Mouse (Mus musculus): Measurements from ENCODE around the gene Iapp.

DNA sequence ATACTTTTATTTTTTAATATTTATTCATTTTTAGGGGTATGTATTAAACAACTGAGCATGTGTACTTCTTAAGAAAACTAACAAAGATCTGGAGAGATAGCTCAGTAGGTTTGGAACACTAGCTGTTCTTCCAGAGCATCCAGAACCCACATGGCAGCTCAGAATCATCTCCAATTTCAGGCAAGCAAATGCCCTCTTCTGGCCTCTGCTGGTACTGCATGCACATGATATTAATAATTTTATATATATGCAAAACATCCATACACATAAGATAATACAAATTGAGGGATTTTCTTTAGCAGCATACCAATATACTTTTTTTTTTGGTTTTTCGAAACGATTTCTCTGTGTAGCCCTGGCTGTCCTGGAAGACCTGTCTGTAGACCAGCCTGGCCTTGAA lies 45.3 kb downstream of the Iapp start:
- TF ChIP-seq POLR2A (IDR thresholded peaks at IDR 0.05; ENCODE audit: control insufficient read depth, extremely low read depth, insufficient read depth, low read length, poor library complexity), result no peak
- TF ChIP-seq CTCF (IDR thresholded peaks at IDR 0.05; ENCODE audit: borderline replicate concordance, control insufficient read depth, extremely low read depth, insufficient read depth, low read length, poor library complexity), result no peak

Data from thymus, adult 2 months (tissue).